Mouse (Mus musculus) forebrain, embryonic 15.5 days (tissue): ENCODE results near the gene Amph. TPM values are rescaled to one million over a fixed set of nuclear protein-coding genes. Genes with fewer than 3 reads are reported as not detected.

Source experiments
- polyA plus RNA-seq: library from polyadenylated mRNA; unstranded; fragments of >200 nt; fragmentation: Nextera tagmentation; extraction: Ambion mirVana; gene quantifications from 2 replicates; pipeline ENCODE4 v1.2.1, GENCODE M21; 2015

Gene Amph
- polyA plus RNA-seq, 1 experiment from 2014 or later = 38.2 TPM

Other genes with a start within 250 kb of the Amph start
- gene Vps41, start 230.9 kb upstream of the Amph start, polyA plus RNA-seq = 121 and 126 TPM in 2 replicates